Mouse (Mus musculus) heart, adult 2 months (tissue): Measurements from ENCODE around the gene Ttll8.

ENCODE experiments used
- CTCF ChIP-seq: fragments of 200-600 bp; IDR thresholded peaks from 2 replicates; pipeline ENCODE4 v1.8.1; 2022; ENCODE audit warnings: antibody characterized with exemption, mild to moderate bottlenecking, moderate library complexity
- EP300 ChIP-seq: fragments of 200-500 bp; IDR thresholded peaks from 2 replicates; pipeline ENCODE4 v1.6.1; 2011; ENCODE audit warnings: low read depth, low read length, control low read depth; ENCODE audit not compliant: insufficient read depth
- POLR2A ChIP-seq: fragments of 200-500 bp; IDR thresholded peaks from 2 replicates; pipeline ENCODE4 v1.6.1; 2011; ENCODE audit warnings: mild to moderate bottlenecking, low read depth, low read length, control low read depth; ENCODE audit not compliant: insufficient read depth

- TF ChIP-seq POLR2A = no peak
- TF ChIP-seq EP300 = no peak
- TF ChIP-seq CTCF = no peak
Observed at GRCm38 (mm10) chr15:88851507-88852149, 102.6 kb downstream of the Ttll8 start.
